Mouse (Mus musculus): ENCODE data around the gene Tepp. TPM values are rescaled to one million over a fixed set of nuclear protein-coding genes. Genes with fewer than 3 reads are reported as not detected.
A peak's percentile ranks its signal among the peaks of the same experiment; 100 is the strongest.

Tepp gene
- polyA plus RNA-seq, 1 experiment from 2014 or later = 0.74 TPM

DNA sequence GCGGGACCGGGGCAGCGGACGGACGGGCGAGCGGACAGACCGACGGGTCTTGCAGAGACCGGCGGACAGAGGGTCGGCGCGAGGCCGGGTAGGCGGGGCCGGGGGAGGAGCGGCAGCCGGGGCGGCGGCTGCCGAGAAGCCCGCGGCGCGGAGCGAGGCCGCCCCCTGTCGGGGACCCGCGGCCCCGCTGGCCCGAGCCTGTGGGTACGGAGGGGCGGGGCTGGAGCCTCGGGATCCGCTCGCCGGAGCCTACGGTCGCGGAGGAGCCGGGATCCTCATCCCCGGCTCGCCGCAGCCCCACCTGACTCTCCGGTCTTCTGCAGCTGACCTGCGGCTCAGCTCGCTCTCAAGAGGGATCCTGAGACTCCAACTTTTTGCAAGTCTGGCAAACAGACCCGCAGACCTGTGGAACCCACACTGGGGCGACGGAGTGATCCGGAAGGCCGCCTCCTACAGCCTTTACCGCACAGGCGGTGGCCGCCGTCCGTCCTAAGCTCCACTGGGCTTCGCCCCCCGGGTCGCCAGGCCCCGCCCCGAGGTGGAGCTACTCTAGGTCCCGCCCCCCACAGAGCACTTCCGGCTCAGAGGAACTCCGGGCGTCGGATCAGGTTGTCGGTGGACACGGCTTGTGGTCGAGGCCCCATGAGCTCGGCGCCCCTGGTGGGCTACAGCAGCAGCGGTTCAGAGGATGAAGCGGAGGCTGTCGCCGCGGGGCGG is 21.5 kb downstream of the Tepp start, which contains the start of the genes Zfp319 and Usb1:
TSS of gene Zfp319 (minus strand) at position 231 of the 717 bp plus-strand sequence.
TSS of gene Usb1 (plus strand) at position 565 of the 717 bp plus-strand sequence.
- peak within 1 kb of the TSS; percentile 85 for H3K9ac ChIP-seq
- WGBS = under 1% methylated on average over 61 of the region's 80 CpGs
- H3K27me3 ChIP-seq = no peaks in the 10 kb centered on the region
- H3K4me3 ChIP-seq = peak within 1 kb of the TSS; percentile 78
- H3K9me3 ChIP-seq = no peaks in the 10 kb centered on the region
- H3K36me3 ChIP-seq = peaks cover 45% of the 10 kb centered on the region
- H3K4me2 ChIP-seq = peak within 1 kb of the TSS; percentile 67
- H3K27ac ChIP-seq = peak within 1 kb of the TSS; percentile 97
- peaks cover 24% of the 10 kb centered on the region for H3K4me1 ChIP-seq
- peak; percentile 93 for ATAC-seq (ENCODE audit: insufficient number of reproducible peaks, low FRiP score, low TSS enrichment, low read depth)

DNA sequence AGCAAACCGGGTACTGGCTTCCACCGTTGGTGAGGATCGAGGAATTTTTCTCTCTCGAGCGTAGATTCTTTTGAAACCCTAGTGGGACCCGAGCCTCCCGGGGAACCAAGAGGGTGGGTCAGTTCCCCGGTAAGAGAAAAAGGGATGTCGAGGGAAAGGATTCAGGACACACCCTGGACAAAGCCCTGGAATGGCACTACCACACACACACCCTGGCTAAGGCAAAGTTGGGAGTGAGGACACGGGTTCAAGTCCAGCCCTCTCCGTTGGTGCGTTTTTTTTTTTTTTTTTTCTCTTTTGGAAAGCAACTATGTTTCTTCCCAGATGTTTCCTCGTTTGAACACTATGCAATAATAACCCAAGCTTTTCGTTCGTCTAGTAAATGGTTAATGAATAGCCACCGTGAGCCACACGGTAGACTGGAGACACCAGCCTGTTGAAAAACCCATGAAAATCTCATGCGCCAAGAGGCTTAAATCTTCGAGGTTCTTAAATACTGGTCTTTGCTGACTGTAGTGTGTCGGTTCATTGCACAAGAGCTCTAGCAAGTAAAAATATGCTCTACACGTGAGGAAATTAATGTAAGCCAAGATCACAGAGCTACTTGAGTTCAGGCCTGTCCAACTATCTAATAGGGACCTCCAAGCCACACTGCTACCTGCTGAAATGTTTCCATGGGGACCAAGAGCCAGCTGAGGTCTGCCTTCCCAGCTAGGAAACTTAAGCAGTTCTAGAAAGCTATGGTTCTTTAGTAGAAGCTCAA is 22.3 kb downstream of the Tepp start:
- Histone ChIP-seq H3K4me3 (peak overlapping the region; percentile 78), H3K36me3 (peaks cover 43% of the 10 kb centered on the region), H3K27me3 (no peaks in the 10 kb centered on the region), H3K4me1 (peaks cover 22% of the 10 kb centered on the region), H3K9me3 (no peaks in the 10 kb centered on the region), H3K9ac (peak overlapping the region; percentile 85; the same call in 1 of the 2 replicates), H3K4me2 (peak overlapping the region; percentile 67), H3K27ac (peak overlapping the region; percentile 97)
- 0 out of 2 replicates have a peak, but pooled peaks have one; percentile 1 for ATAC-seq (ENCODE audit: insufficient number of reproducible peaks, low FRiP score, low TSS enrichment, low read depth)
- 16% methylated on average over 21 of the region's 21 CpGs for WGBS

DNA sequence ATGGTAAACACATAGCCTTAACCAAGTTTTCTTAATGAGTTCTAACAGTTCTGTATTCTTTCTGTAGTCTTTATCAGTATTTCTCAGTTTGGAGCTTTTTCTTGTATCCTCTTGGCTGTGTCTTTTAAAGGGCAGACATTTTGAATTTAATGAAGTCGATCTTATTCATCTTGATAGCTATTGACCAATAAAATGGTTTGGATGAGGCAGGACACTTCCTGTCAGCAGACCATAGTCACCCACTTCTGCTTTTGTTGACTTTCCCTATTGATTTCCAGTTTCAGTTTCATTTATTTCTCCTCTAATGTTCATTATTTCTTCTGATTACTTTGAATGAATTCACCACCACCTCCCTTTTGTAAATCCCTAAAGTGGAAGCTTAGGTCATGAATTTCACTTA is 25.3 kb downstream of the Tepp start:
- 93% methylated on average over 1 of the region's 1 CpGs for WGBS
- Histone ChIP-seq H3K27ac (no peak overlapping the region), H3K4me2 (no peak overlapping the region), H3K27me3 (no peaks in the 10 kb centered on the region), H3K4me1 (peaks cover 8% of the 10 kb centered on the region), H3K9me3 (no peaks in the 10 kb centered on the region), H3K9ac (no peak overlapping the region), H3K36me3 (peaks cover 48% of the 10 kb centered on the region), H3K4me3 (no peak overlapping the region)
- no peak for ATAC-seq (ENCODE audit: insufficient number of reproducible peaks, low FRiP score, low TSS enrichment, low read depth)

DNA sequence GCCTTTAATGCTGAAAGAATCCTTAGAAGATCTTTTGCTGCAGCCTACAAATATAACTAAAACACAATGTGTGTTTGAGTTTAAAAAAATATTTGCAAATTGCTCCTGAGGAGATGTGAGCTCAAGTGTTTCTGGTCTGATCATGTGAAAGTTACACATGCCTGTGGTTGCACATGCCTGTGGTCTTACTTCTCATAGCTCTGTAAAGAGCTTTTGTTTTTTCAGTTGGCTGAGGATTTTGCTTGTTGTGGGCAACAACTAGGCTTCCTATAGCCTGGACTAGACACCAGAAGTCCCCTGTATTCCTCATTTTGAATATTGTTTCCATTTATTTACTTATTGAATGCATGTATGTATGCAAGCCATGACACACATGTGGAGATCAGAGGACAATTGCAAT is 26.0 kb downstream of the Tepp start:
- H3K27me3 ChIP-seq = no peaks in the 10 kb centered on the region
- peaks cover 54% of the 10 kb centered on the region for H3K36me3 ChIP-seq
- H3K4me3 ChIP-seq = no peak overlapping the region
- no peak for ATAC-seq (ENCODE audit: insufficient number of reproducible peaks, low FRiP score, low TSS enrichment, low read depth)
- no peaks in the 10 kb centered on the region for H3K9me3 ChIP-seq
- no peak overlapping the region for H3K27ac ChIP-seq
- H3K4me2 ChIP-seq = no peak overlapping the region
- H3K4me1 ChIP-seq = peaks cover 3% of the 10 kb centered on the region; the same call in 1 of the 2 replicates
- no peak overlapping the region for H3K9ac ChIP-seq

DNA sequence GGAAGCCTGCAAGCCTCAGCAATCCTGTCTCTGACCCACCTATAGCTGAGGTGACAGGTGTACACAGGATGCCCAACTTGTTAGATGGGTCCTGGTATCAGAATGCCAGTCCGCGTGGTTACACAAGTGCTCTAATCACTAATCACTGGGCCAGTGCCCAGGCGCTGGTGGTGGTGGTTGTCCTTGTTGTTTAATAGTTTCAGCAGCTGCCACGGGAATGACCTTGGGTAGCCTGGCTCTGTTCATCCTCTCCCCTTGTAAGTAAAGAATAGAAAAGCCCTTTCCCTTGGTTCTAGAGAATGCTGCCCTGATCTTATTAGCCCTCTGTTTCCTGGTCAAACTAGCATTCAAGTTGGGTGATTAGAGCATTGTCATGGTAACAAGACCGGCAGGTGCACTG is 31.4 kb downstream of the Tepp start:
- no peak overlapping the region for H3K9ac ChIP-seq
- H3K36me3 ChIP-seq = peaks cover 81% of the 10 kb centered on the region
- 69% methylated on average over 5 of the region's 5 CpGs for WGBS
- no peaks in the 10 kb centered on the region for H3K27me3 ChIP-seq
- no peak for ATAC-seq (ENCODE audit: insufficient number of reproducible peaks, low FRiP score, low TSS enrichment, low read depth)
- H3K9me3 ChIP-seq = no peaks in the 10 kb centered on the region
- peaks cover under 1% of the 10 kb centered on the region for H3K4me1 ChIP-seq
- H3K4me2 ChIP-seq = no peak overlapping the region
- H3K27ac ChIP-seq = no peak overlapping the region
- H3K4me3 ChIP-seq = no peak overlapping the region

DNA sequence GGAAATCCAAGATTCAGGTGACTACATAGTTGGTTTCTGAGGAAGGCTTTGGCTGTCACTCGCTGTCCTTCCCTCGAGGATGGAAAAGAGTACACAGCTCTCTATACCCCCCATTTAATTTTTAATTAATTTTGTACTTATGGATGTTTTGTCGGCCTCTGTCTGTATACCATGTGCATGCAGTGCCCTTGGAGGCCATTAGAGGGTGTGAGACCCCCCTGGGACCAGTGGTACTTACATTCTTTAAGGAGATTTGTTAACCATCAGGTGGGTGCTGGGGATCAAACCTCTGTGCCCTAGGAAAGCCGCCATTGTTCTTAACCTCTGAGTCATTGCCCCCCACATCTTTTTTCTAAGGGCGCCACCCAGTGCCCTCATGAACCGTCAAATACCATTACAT is 34.3 kb downstream of the Tepp start:
- Histone ChIP-seq H3K4me1 (peaks cover 19% of the 10 kb centered on the region), H3K4me2 (no peak overlapping the region), H3K9ac (no peak overlapping the region), H3K9me3 (no peaks in the 10 kb centered on the region), H3K27ac (no peak overlapping the region), H3K27me3 (peaks cover under 1% of the 10 kb centered on the region), H3K4me3 (no peak overlapping the region), H3K36me3 (peaks cover 58% of the 10 kb centered on the region)
- WGBS = 77% methylated on average over 6 of the region's 6 CpGs
- ATAC-seq (ENCODE audit: insufficient number of reproducible peaks, low FRiP score, low TSS enrichment, low read depth) = no peak

DNA sequence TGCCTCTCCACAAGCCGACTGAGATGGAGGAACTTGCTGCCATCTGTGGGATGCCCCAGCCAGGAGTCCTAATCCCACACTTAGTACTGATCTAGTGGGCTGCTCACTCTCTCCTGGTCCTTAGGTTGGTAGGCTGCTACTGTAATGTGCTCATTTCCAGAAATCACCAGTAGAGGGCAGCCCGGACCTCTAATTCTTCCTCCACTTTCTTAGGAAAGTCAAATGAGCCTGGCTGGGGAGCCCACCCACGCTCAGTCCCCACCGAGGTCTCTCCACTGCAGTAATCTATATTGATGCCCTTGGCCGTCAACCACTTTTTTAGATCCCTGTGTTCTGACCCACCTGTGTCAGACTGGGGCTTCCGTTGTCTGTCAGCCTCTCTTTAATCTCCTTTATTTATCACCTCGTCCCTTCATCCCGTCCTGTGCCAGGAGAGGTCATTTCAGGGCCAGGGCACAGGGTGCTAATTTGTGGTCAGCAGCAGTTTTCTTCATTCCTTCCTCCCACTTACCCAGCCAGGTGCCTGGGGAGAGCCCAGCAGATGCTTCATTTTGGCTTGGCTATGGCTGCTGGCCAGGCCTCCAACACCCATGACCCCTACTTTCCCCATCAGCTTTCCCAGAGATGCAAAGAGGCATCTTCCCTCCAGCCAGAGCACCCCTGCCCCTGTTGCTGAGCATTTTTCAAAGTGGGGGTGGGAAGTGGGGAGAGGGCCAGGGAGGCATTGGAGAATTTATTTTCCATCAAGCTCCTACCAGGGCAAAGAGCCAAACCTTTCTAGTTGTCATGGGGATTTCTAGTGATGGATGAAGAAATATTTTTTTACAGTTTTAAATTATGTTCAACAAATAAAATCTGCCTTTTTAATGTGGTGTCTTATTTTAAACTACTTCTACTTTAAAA is 36.5 kb downstream of the Tepp start:
- Histone ChIP-seq H3K4me2 (no peak overlapping the region), H3K4me3 (no peak overlapping the region), H3K9me3 (no peaks in the 10 kb centered on the region), H3K27ac (no peak overlapping the region), H3K27me3 (peaks cover 17% of the 10 kb centered on the region), H3K36me3 (peaks cover 38% of the 10 kb centered on the region), H3K4me1 (peaks cover 28% of the 10 kb centered on the region), H3K9ac (no peak overlapping the region)
- WGBS = 16% methylated on average over 8 of the region's 8 CpGs
- ATAC-seq (ENCODE audit: insufficient number of reproducible peaks, low FRiP score, low TSS enrichment, low read depth) = no peak

DNA sequence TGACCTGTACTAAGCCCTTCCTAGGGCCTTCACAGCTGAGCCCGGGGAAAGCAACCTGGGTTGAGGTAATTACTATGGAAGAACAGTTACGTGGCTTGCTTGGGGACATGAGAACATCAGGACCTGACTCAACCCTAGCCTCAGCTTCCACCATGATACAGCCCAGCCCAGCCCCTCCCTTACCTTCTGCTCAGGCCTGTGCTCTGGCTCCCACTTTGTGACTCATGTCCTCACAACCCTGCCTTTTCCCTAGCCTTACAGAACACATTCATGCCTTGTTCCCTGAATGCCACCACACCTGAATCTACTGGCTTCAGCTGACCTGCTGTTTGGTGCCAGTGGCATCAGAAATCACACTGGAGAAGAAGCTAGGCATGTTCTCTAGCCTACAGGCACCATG is 38.0 kb downstream of the Tepp start:
- Histone ChIP-seq H3K4me3 (no peak overlapping the region), H3K27ac (no peak overlapping the region), H3K9ac (no peak overlapping the region), H3K36me3 (peaks cover 26% of the 10 kb centered on the region), H3K27me3 (peaks cover 32% of the 10 kb centered on the region), H3K4me2 (no peak overlapping the region), H3K9me3 (no peaks in the 10 kb centered on the region), H3K4me1 (peaks cover 41% of the 10 kb centered on the region)
- 74% methylated on average over 2 of the region's 2 CpGs for WGBS
- no peak for ATAC-seq (ENCODE audit: insufficient number of reproducible peaks, low FRiP score, low TSS enrichment, low read depth)

DNA sequence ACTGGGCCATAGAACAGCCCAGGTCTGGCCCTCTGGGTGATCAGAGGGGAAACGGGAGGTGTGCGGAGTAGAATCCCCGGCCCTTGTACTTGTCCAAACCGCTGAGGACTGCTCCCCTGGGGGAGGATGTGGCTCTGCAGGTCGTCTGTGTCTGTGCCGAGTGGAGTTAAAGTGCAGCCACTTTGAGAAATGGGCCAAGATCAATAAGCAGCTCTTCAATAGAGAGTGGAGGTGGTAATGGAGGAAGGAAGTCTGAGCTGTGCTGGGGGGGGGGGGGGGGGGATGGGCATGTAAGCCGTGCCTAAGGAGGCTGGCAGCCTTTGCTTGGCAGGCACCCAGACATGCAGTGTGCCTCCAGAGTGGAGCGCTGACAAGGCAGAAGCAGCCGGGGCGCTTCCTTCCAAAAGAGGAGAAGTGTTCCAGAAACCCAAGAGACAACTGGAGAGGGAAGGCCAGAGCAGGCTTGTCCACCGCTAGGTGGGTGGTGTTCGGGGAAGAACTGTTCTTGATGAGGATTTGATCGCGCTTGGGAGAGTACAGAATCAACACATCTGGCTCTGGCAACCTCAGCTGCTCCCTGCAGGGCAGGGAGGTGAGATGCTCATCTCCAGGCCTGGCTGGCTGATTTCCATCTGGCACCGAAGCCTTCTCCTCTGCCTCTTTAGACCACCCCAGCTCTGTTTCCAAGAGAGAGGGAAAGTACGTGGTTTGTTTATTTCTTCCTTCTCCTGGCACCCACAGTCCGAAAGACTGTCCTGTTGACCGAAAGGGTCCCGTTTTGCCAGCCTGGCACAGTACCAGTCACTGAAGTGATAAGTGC is 38.7 kb downstream of the Tepp start:
- Histone ChIP-seq H3K36me3 (peaks cover 19% of the 10 kb centered on the region), H3K4me2 (no peak overlapping the region), H3K9me3 (no peaks in the 10 kb centered on the region), H3K9ac (no peak overlapping the region), H3K27ac (no peak overlapping the region), H3K27me3 (peaks cover 38% of the 10 kb centered on the region), H3K4me3 (no peak overlapping the region), H3K4me1 (peaks cover 46% of the 10 kb centered on the region)
- WGBS = 47% methylated on average over 19 of the region's 19 CpGs
- no peak for ATAC-seq (ENCODE audit: insufficient number of reproducible peaks, low FRiP score, low TSS enrichment, low read depth)

DNA sequence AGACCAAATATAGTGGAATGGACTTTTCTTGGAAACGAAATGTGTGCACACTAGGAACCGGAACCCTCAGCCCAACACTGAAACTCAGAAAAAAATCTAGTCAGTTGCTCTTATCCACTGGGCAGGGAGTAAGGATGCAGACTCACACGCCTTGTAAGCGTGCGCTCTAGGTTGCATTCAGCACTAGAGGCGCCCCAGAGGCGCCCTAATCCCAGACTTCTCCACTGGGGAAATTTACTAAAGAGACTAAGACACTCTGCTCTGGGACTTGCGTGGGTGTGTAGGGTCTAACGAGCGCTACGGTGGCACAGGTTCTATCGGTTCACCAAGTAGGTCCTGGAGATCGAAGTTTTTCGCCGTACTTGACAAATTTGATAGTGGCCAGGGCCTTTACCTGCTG is 41.1 kb downstream of the Tepp start:
- Histone ChIP-seq H3K4me1 (peaks cover 48% of the 10 kb centered on the region), H3K4me3 (peak overlapping the region; percentile 73), H3K9me3 (no peaks in the 10 kb centered on the region), H3K27ac (no peak overlapping the region), H3K36me3 (no peaks in the 10 kb centered on the region), H3K9ac (no peak overlapping the region), H3K4me2 (peak overlapping the region; percentile 99), H3K27me3 (peaks cover 39% of the 10 kb centered on the region)
- ATAC-seq (ENCODE audit: insufficient number of reproducible peaks, low FRiP score, low TSS enrichment, low read depth) = no peak
- 4% methylated on average over 15 of the region's 15 CpGs for WGBS
